Mouse (Mus musculus): ENCODE results near the gene Armc5. TPM values are rescaled to one million over a fixed set of nuclear protein-coding genes. Genes with fewer than 3 reads are reported as not detected.

Armc5 gene
- polyA plus RNA-seq, 1 experiment from 2014 or later = 15.7 TPM

GRCm38 (mm10) chr7:128246496-128247391 lies 9.6 kb downstream of the Armc5 start, which contains the start of gene Tgfb1i1:
Gene Tgfb1i1 (plus strand): TSS chr7:128246812.
- 1% methylated on average over 26 of the region's 30 CpGs for WGBS
- peak within 1 kb of the TSS; percentile 90 for H3K9ac ChIP-seq
- peak within 1 kb of the TSS; percentile 97 for H3K27ac ChIP-seq (ENCODE audit: poor library complexity, severe bottlenecking)
- H3K4me2 ChIP-seq = peak within 1 kb of the TSS; percentile 85
- no peaks in the 10 kb centered on the region for H3K9me3 ChIP-seq (replicated peaks)
- no peaks in the 10 kb centered on the region for H3K27me3 ChIP-seq (replicated peaks)
- peak within 1 kb of the TSS; percentile 76 for H3K4me3 ChIP-seq
- H3K4me1 ChIP-seq (replicated peaks) = peaks cover 42% of the 10 kb centered on the region
- ATAC-seq (ENCODE audit: insufficient number of reproducible peaks, low FRiP score) = peak; percentile 86
- peaks cover 66% of the 10 kb centered on the region for H3K36me3 ChIP-seq

GRCm38 (mm10) chr7:128247443-128247842 lies 10.3 kb downstream of the Armc5 start:
- Histone ChIP-seq H3K27ac (ENCODE audit: poor library complexity, severe bottlenecking) (peak overlapping the region; percentile 97), H3K9ac (peak overlapping the region; percentile 90), H3K9me3 (replicated peaks) (no peaks in the 10 kb centered on the region), H3K27me3 (replicated peaks) (no peaks in the 10 kb centered on the region), H3K4me1 (replicated peaks) (peaks cover 49% of the 10 kb centered on the region), H3K36me3 (peaks cover 66% of the 10 kb centered on the region), H3K4me2 (peak overlapping the region; percentile 85), H3K4me3 (peak overlapping the region; percentile 76)
- ATAC-seq (ENCODE audit: insufficient number of reproducible peaks, low FRiP score) = peak; percentile 84
- WGBS = 1% methylated on average over 13 of the region's 13 CpGs

- Histone ChIP-seq H3K27me3 (replicated peaks) (no peaks in the 10 kb centered on the region), H3K36me3 (peaks cover 66% of the 10 kb centered on the region), H3K4me1 (replicated peaks) (peaks cover 53% of the 10 kb centered on the region), H3K27ac (ENCODE audit: poor library complexity, severe bottlenecking) (0 out of 2 replicates have a peak overlapping the region, but pooled peaks have one; percentile 16), H3K4me3 (peak overlapping the region; percentile 76), H3K4me2 (peak overlapping the region; percentile 85), H3K9ac (peak overlapping the region; percentile 90), H3K9me3 (replicated peaks) (no peaks in the 10 kb centered on the region)
- WGBS = 74% methylated on average over 10 of the region's 10 CpGs
- ATAC-seq (ENCODE audit: insufficient number of reproducible peaks, low FRiP score) = no peak
Measured at GRCm38 (mm10) chr7:128248081-128249042, 11.2 kb downstream of the Armc5 start.

DNA sequence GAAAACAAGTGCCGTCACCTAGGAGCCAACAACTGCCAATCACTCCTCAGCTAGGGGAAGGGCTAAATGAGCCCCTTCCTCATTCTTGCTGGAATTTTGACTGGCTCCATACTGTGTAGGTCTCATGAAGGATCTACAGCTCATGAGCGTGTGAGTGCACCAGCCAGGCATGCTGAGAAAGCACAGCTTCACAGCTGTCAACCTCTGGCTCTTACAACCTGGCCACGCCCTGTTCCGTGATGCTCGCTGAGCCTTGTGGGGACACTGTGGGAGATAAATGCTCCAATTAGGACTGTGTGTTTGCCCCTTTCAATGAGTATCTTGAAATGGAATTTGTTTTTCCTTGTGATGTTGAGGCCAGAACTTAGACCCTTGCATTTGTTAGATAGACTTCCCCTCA lies 12.9 kb downstream of the Armc5 start:
- Histone ChIP-seq H3K36me3 (peaks cover 64% of the 10 kb centered on the region), H3K4me3 (no peak overlapping the region), H3K4me2 (no peak overlapping the region), H3K27me3 (replicated peaks) (no peaks in the 10 kb centered on the region), H3K4me1 (replicated peaks) (peaks cover 53% of the 10 kb centered on the region), H3K9ac (no peak overlapping the region), H3K27ac (ENCODE audit: poor library complexity, severe bottlenecking) (no peak overlapping the region), H3K9me3 (replicated peaks) (no peaks in the 10 kb centered on the region)
- WGBS = 81% methylated on average over 5 of the region's 5 CpGs
- no peak for ATAC-seq (ENCODE audit: insufficient number of reproducible peaks, low FRiP score)

DNA sequence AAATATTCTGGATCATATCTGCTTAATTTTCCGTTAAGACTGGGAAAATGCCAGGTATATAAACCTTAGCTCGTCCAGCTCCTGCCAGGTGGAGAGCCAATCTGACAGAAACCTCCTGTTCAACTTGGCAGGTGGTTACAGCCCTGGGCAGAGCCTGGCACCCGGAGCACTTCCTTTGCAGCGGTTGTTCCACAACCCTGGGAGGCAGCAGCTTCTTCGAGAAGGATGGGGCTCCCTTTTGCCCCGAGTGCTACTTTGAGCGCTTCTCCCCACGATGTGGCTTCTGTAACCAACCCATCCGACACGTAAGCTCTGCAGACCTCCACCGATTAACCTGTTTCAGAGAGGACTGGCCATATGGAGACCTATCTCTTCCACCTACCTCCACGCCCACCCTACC lies 14.8 kb downstream of the Armc5 start:
- no peak for ATAC-seq (ENCODE audit: insufficient number of reproducible peaks, low FRiP score)
- no peak overlapping the region for H3K4me2 ChIP-seq

DNA sequence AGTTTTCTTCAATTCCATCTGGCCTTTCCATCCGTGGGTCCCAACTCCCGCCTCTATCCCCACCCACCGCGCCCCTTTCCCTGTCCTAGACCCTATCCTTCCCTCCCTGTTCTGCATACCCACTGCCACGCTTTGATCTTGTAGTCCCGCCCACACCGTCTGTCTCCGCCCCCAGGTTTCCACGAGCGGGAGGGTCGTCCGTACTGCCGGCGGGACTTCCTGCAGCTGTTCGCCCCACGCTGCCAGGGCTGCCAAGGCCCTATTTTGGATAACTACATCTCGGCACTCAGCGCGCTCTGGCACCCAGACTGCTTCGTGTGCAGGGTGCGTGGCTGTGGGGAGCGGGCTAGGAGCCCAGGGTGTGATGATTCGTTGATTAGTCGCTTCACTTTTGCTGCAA lies 15.5 kb downstream of the Armc5 start:
- no peak overlapping the region for H3K27ac ChIP-seq (ENCODE audit: poor library complexity, severe bottlenecking)
- H3K27me3 ChIP-seq (replicated peaks) = no peaks in the 10 kb centered on the region
- H3K36me3 ChIP-seq = peaks cover 61% of the 10 kb centered on the region
- no peaks in the 10 kb centered on the region for H3K9me3 ChIP-seq (replicated peaks)
- H3K4me3 ChIP-seq = no peak overlapping the region
- peaks cover 59% of the 10 kb centered on the region for H3K4me1 ChIP-seq (replicated peaks)
- H3K4me2 ChIP-seq = no peak overlapping the region
- H3K9ac ChIP-seq = no peak overlapping the region
- ATAC-seq (ENCODE audit: insufficient number of reproducible peaks, low FRiP score) = no peak
- WGBS = 33% methylated on average over 24 of the region's 24 CpGs

More for the DNA sequence above, 14.8 kb downstream of the Armc5 start:
- H3K9ac ChIP-seq = peak overlapping the region; percentile 47; the same call in 1 of the 2 replicates
- H3K4me3 ChIP-seq = no peak overlapping the region
- WGBS = 59% methylated on average over 12 of the region's 12 CpGs
- peaks cover 52% of the 10 kb centered on the region for H3K4me1 ChIP-seq (replicated peaks)
- H3K36me3 ChIP-seq = peaks cover 61% of the 10 kb centered on the region
- no peaks in the 10 kb centered on the region for H3K9me3 ChIP-seq (replicated peaks)
- H3K27ac ChIP-seq (ENCODE audit: poor library complexity, severe bottlenecking) = no peak overlapping the region
- H3K27me3 ChIP-seq (replicated peaks) = no peaks in the 10 kb centered on the region

DNA sequence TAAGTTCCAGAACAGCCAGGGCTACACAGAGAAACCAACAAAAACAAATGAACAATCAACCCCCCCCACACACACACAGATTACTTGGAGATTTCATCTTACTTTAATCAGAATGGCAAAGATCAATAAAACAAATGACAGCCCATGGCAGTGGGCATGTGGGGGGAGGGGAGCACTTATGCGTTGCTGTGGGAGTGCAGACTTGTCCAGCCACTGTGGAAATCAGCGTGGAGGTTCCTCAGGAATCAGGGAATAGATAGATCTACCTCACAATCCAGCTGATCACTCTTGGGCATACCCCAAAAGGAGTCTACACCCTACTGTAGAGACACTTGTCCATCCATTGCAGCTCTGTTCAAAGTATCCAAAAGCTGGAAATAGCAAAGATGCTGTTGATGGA lies 17.8 kb downstream of the Armc5 start:
- no peak for ATAC-seq (ENCODE audit: insufficient number of reproducible peaks, low FRiP score)
- no peak overlapping the region for H3K4me3 ChIP-seq
- WGBS = 52% methylated on average over 2 of the region's 2 CpGs
- H3K27me3 ChIP-seq (replicated peaks) = no peaks in the 10 kb centered on the region
- no peak overlapping the region for H3K4me2 ChIP-seq
- no peak overlapping the region for H3K27ac ChIP-seq (ENCODE audit: poor library complexity, severe bottlenecking)
- H3K9me3 ChIP-seq (replicated peaks) = no peaks in the 10 kb centered on the region
- no peak overlapping the region for H3K9ac ChIP-seq
- H3K36me3 ChIP-seq = peaks cover 43% of the 10 kb centered on the region
- H3K4me1 ChIP-seq (replicated peaks) = peaks cover 45% of the 10 kb centered on the region

DNA sequence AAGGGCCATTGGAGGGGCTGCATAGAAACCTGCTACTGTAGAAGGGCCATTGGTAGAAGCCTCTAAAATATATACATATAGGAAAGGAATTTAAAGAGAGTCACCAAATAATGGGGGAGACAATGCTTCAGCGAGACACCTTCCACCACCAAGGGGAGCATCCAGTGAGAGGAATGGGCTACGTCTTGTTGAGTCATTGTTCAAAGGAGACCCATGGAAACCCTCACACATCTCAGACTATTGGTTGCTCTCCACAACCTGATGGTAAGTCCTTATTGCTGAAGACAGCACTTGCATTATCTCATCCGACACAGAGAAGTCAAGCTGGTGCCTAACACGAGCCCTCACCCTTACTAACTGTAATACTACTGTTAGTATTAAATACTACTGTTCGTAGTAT lies 18.6 kb downstream of the Armc5 start:
- H3K36me3 ChIP-seq = peaks cover 35% of the 10 kb centered on the region
- peaks cover 38% of the 10 kb centered on the region for H3K4me1 ChIP-seq (replicated peaks)
- H3K27ac ChIP-seq (ENCODE audit: poor library complexity, severe bottlenecking) = no peak overlapping the region
- H3K4me2 ChIP-seq = no peak overlapping the region
- H3K27me3 ChIP-seq (replicated peaks) = no peaks in the 10 kb centered on the region
- no peaks in the 10 kb centered on the region for H3K9me3 ChIP-seq (replicated peaks)
- ATAC-seq (ENCODE audit: insufficient number of reproducible peaks, low FRiP score) = no peak
- no peak overlapping the region for H3K4me3 ChIP-seq
- no peak overlapping the region for H3K9ac ChIP-seq
- 83% methylated on average over 5 of the region's 5 CpGs for WGBS

DNA sequence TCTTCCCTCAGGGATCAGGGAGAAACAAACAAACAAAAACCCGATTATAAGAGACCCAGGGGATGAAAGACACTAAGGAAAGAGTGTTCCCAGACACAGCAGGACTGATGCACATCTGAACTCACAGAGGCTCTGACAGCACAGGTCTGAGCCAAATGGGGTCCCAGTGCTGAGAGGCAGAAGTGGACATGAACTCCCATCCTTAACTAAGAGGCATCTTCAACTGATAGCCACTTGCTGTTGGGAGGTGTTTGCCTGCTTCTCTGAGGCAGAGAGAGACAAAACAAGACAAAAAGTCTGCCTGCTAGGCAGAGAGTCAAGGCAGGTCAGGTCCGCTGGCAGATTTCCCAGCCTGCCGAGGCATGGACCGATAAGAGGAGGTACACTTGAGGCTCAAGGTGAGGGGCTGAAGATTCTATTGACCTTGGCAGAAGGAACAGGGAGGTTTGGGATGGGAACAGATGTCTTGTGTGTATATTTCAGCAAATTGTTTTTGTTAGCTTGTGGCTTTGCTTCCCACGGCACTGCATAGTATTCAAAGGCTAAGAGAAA lies 19.7 kb downstream of the Armc5 start:
- Histone ChIP-seq H3K4me3 (no peak overlapping the region), H3K4me2 (peak overlapping the region; percentile 28; the same call in 1 of the 2 replicates), H3K27me3 (replicated peaks) (no peaks in the 10 kb centered on the region), H3K36me3 (peaks cover 25% of the 10 kb centered on the region), H3K9ac (no peak overlapping the region), H3K27ac (ENCODE audit: poor library complexity, severe bottlenecking) (peak overlapping the region; percentile 17; the same call in 1 of the 2 replicates), H3K4me1 (replicated peaks) (peaks cover 34% of the 10 kb centered on the region), H3K9me3 (replicated peaks) (no peaks in the 10 kb centered on the region)
- 28% methylated on average over 5 of the region's 5 CpGs for WGBS
- no peak; the same call in 1 of the 2 replicates for ATAC-seq (ENCODE audit: insufficient number of reproducible peaks, low FRiP score)

DNA sequence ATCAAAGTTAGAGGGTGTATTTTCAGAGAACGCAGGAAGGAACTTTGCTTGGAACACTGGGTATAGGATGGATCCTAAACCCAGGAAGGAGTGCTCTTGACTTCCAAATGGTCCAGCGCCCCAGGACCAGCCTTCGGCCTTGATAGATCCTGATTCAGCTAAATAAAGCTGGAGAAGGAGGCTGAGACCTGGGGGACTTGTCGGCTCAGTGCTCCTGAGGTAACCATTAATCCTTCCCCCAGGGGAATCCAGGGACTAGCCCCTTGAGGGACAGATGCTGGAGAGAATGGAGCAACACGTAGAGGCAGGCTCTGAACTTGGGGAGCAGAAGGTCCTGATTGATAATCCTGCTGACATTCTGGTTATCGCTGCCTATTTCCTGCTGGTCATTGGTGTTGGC lies 28.3 kb downstream of the Armc5 start, which contains the start of gene Slc5a2:
Slc5a2 (plus strand) TSS at position 247 of the 400 bp plus-strand sequence.
- Histone ChIP-seq H3K4me3 (no peak within 1 kb of the TSS), H3K9me3 (replicated peaks) (no peaks in the 10 kb centered on the region), H3K4me1 (replicated peaks) (peaks cover 4% of the 10 kb centered on the region), H3K9ac (no peak within 1 kb of the TSS), H3K27me3 (replicated peaks) (0 out of 2 replicates have a peak, but pooled peaks cover 3% of the 10 kb centered on the region), H3K36me3 (no peaks in the 10 kb centered on the region), H3K4me2 (no peak within 1 kb of the TSS), H3K27ac (ENCODE audit: poor library complexity, severe bottlenecking) (no peak within 1 kb of the TSS)
- 79% methylated on average over 6 of the region's 6 CpGs for WGBS
- no peak for ATAC-seq (ENCODE audit: insufficient number of reproducible peaks, low FRiP score)
